Mouse (Mus musculus): ENCODE results near the gene Tfb1m. TPM values are rescaled to one million over a fixed set of nuclear protein-coding genes. Genes with fewer than 3 reads are reported as not detected.

Tfb1m gene
- polyA plus RNA-seq, 1 experiment from 2014 or later: 6.2 TPM

DNA sequence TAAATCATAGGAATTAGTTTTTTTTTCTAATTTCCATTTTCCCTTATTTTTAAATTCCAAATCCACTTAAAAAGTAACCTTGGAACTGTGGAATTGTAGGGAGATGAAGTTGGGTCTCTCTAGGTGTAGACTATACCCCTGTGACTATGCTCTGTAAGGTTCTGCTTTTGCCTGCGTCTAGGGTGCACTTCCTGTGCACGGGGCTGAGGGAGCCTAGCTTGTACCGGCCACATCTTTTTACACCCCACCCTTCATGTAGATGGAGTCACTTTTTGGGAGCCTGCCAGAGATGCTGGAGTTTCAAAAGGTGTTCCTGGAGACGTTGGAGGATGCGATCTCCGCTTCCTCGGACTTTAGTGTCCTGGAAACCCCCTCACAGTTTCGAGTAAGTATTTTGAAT lies 51.1 kb downstream of the Tfb1m start:
- WGBS: 75% methylated on average over 8 of the region's 8 CpGs
- TF ChIP-seq CTCF (IDR thresholded peaks at IDR 0.05; ENCODE audit: low read depth): no peak
- Histone ChIP-seq H3K9me3 (ENCODE audit: control insufficient read depth) (no peaks in the 10 kb centered on the region), H3K4me1 (replicated peaks; ENCODE audit: control insufficient read depth, insufficient read depth, low read length) (no peaks in the 10 kb centered on the region), H3K9ac (ENCODE audit: low read depth, low read length) (no peak overlapping the region), H3K4me2 (replicated peaks; ENCODE audit: low read depth) (no peak overlapping the region), H3K36me3 (ENCODE audit: control insufficient read depth, insufficient read depth) (no peaks in the 10 kb centered on the region), H3K27ac (ENCODE audit: low read depth, low read length) (no peak overlapping the region), H3K27me3 (replicated peaks; ENCODE audit: control insufficient read depth, insufficient read depth, low read length) (no peaks in the 10 kb centered on the region), H3K4me3 (ENCODE audit: low read depth, low read length) (no peak overlapping the region)
- ATAC-seq: no peak

DNA sequence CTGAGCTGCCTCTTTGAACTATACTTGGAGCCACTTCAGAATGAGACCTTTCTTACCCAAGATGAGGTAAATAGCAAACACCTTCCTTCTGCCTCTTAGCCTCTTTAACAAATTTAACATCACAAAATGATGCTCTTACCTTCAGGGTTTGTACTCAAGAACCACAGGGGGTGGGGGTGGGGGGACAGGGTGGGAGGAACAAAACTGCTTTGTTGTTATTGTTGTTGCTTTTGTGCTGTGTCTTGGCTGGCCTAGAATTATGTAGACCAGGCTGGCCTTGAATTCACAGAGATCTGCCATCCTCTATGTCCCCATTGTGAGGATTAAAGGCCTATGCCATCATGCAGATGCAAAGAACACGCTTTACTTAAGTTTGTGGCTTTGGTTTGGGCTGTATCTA lies 51.9 kb downstream of the Tfb1m start:
- no peak for ATAC-seq
- no peak overlapping the region for H3K27ac ChIP-seq (ENCODE audit: low read depth, low read length)
- H3K4me2 ChIP-seq (replicated peaks; ENCODE audit: low read depth): no peak overlapping the region
- no peaks in the 10 kb centered on the region for H3K9me3 ChIP-seq (ENCODE audit: control insufficient read depth)
- H3K27me3 ChIP-seq (replicated peaks; ENCODE audit: control insufficient read depth, insufficient read depth, low read length): no peaks in the 10 kb centered on the region
- no peak overlapping the region for H3K9ac ChIP-seq (ENCODE audit: low read depth, low read length)
- WGBS: 79% methylated on average over 1 of the region's 1 CpGs
- no peaks in the 10 kb centered on the region for H3K36me3 ChIP-seq (ENCODE audit: control insufficient read depth, insufficient read depth)
- no peaks in the 10 kb centered on the region for H3K4me1 ChIP-seq (replicated peaks; ENCODE audit: control insufficient read depth, insufficient read depth, low read length)
- TF ChIP-seq CTCF (IDR thresholded peaks at IDR 0.05; ENCODE audit: low read depth): no peak
- no peak overlapping the region for H3K4me3 ChIP-seq (ENCODE audit: low read depth, low read length)

DNA sequence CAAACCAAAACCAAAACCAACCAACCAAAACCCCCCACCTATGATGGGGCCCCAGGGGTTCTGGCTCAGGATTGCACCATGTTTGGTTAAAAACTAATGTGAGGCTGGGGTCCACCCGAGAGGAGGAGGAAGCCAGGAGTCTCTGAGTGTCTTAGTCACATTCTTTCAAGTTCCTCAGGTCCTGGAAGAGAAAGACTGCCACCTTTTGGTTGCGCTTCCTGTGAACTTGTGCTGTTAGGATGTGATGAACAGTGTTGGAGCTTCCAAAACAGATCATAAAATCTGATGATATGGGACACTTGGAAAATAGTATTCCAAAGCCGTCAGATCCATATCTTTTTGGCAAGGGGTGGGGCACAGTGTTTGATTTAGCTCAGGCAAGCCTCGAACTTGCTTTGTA lies 56.6 kb downstream of the Tfb1m start:
- Histone ChIP-seq H3K36me3 (ENCODE audit: control insufficient read depth, insufficient read depth) (no peaks in the 10 kb centered on the region), H3K4me3 (ENCODE audit: low read depth, low read length) (no peak overlapping the region), H3K4me2 (replicated peaks; ENCODE audit: low read depth) (no peak overlapping the region), H3K27ac (ENCODE audit: low read depth, low read length) (no peak overlapping the region), H3K27me3 (replicated peaks; ENCODE audit: control insufficient read depth, insufficient read depth, low read length) (no peaks in the 10 kb centered on the region), H3K9ac (ENCODE audit: low read depth, low read length) (no peak overlapping the region), H3K9me3 (ENCODE audit: control insufficient read depth) (no peaks in the 10 kb centered on the region), H3K4me1 (replicated peaks; ENCODE audit: control insufficient read depth, insufficient read depth, low read length) (no peaks in the 10 kb centered on the region)
- ATAC-seq: no peak
- TF ChIP-seq CTCF (IDR thresholded peaks at IDR 0.05; ENCODE audit: low read depth): peak; percentile 32
- 79% methylated on average over 4 of the region's 4 CpGs for WGBS

DNA sequence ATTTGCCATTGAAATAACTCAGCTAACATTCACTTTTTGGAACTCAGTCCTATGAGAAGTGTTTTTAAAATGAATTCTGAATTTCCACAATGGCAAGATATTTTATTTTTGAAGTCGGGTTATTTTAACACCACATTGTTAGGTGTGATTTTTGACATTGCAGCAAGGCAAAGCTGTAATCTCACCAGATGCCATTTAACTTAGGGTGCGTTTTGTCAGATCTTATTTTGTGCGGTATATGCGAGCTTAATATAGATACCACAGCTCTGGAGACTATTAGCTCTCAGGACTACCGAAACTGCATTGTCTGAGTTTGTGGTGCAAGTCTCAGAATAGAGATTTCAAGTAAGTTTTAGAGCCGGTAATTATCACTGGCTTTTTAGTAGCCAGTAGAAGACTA lies 57.5 kb downstream of the Tfb1m start:
- no peak for ATAC-seq
- no peak overlapping the region for H3K27ac ChIP-seq (ENCODE audit: low read depth, low read length)
- H3K9me3 ChIP-seq (ENCODE audit: control insufficient read depth): no peaks in the 10 kb centered on the region
- H3K27me3 ChIP-seq (replicated peaks; ENCODE audit: control insufficient read depth, insufficient read depth, low read length): no peaks in the 10 kb centered on the region
- 95% methylated on average over 6 of the region's 6 CpGs for WGBS
- H3K36me3 ChIP-seq (ENCODE audit: control insufficient read depth, insufficient read depth): no peaks in the 10 kb centered on the region
- no peak for TF ChIP-seq CTCF (IDR thresholded peaks at IDR 0.05; ENCODE audit: low read depth)
- no peak overlapping the region for H3K4me2 ChIP-seq (replicated peaks; ENCODE audit: low read depth)
- H3K4me1 ChIP-seq (replicated peaks; ENCODE audit: control insufficient read depth, insufficient read depth, low read length): no peaks in the 10 kb centered on the region
- H3K4me3 ChIP-seq (ENCODE audit: low read depth, low read length): no peak overlapping the region
- no peak overlapping the region for H3K9ac ChIP-seq (ENCODE audit: low read depth, low read length)

DNA sequence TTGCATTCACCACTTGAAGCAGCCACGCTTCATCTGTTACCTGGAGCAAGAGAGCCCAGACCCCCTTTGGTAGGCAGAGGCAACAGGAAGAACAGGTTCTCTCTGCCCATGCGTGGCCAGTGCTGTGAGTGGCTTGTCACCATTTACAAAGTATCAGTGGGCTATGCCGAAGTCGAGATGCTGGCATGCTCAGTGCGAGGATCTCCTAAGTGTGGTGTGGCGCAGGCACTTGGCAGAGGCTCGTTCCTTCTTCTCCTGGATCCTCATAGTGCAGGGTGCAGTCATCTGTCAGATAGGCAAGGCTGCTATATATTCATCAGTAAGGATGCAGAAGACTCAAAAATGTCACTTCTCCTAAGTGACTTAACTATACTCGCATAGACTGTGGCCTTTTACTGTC lies 58.1 kb downstream of the Tfb1m start:
- H3K36me3 ChIP-seq (ENCODE audit: control insufficient read depth, insufficient read depth): no peaks in the 10 kb centered on the region
- no peak overlapping the region for H3K4me2 ChIP-seq (replicated peaks; ENCODE audit: low read depth)
- H3K4me1 ChIP-seq (replicated peaks; ENCODE audit: control insufficient read depth, insufficient read depth, low read length): no peaks in the 10 kb centered on the region
- no peak for ATAC-seq
- no peak overlapping the region for H3K4me3 ChIP-seq (ENCODE audit: low read depth, low read length)
- no peaks in the 10 kb centered on the region for H3K27me3 ChIP-seq (replicated peaks; ENCODE audit: control insufficient read depth, insufficient read depth, low read length)
- H3K9me3 ChIP-seq (ENCODE audit: control insufficient read depth): no peaks in the 10 kb centered on the region
- H3K27ac ChIP-seq (ENCODE audit: low read depth, low read length): no peak overlapping the region
- H3K9ac ChIP-seq (ENCODE audit: low read depth, low read length): no peak overlapping the region
- WGBS: 91% methylated on average over 8 of the region's 8 CpGs
- TF ChIP-seq CTCF (IDR thresholded peaks at IDR 0.05; ENCODE audit: low read depth): no peak

DNA sequence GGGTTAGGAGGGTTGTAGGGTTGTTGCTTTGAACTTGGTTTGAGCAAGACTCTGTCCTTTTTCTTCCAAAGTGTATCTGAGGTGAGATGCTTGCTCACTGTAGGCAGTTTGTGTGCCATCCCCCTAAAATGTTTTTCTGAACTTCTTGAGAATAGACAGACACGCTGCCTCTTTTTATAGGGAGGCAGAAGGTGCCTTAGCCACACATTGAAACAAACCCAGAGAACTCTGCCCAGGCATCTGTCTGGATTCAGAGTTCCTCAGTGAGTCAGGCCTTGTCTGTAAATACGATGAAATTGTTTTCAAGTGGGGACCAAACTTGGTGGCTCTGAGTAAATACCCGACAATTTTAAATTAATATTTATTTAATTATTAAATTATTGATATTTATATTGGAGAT lies 59.0 kb downstream of the Tfb1m start:
- H3K27ac ChIP-seq (ENCODE audit: low read depth, low read length): no peak overlapping the region
- H3K36me3 ChIP-seq (ENCODE audit: control insufficient read depth, insufficient read depth): no peaks in the 10 kb centered on the region
- TF ChIP-seq CTCF (IDR thresholded peaks at IDR 0.05; ENCODE audit: low read depth): no peak
- H3K4me3 ChIP-seq (ENCODE audit: low read depth, low read length): no peak overlapping the region
- H3K9ac ChIP-seq (ENCODE audit: low read depth, low read length): no peak overlapping the region
- no peaks in the 10 kb centered on the region for H3K9me3 ChIP-seq (ENCODE audit: control insufficient read depth)
- WGBS: 89% methylated on average over 3 of the region's 3 CpGs
- no peaks in the 10 kb centered on the region for H3K27me3 ChIP-seq (replicated peaks; ENCODE audit: control insufficient read depth, insufficient read depth, low read length)
- H3K4me1 ChIP-seq (replicated peaks; ENCODE audit: control insufficient read depth, insufficient read depth, low read length): no peaks in the 10 kb centered on the region
- no peak for ATAC-seq
- H3K4me2 ChIP-seq (replicated peaks; ENCODE audit: low read depth): no peak overlapping the region

DNA sequence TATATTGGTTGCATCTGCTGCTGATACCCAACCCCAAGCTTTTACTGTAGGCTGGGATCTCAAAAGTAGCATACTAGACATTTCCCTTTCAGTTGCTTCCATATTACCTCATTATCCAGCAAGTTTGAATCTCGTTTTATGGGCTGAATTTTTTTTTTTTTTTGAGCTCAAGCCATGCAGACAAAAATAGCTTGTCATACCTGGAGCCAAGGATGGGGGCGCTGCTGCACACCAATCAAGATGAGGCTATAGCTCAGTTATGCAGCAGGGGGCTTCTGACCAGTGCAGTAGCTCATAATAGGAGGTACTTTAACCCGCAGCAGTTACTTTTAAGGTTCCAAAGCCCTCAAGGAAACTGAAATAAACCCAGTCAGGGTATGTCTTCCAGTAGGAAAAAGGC lies 59.5 kb downstream of the Tfb1m start:
- Histone ChIP-seq H3K4me1 (replicated peaks; ENCODE audit: control insufficient read depth, insufficient read depth, low read length) (no peaks in the 10 kb centered on the region), H3K36me3 (ENCODE audit: control insufficient read depth, insufficient read depth) (no peaks in the 10 kb centered on the region), H3K27ac (ENCODE audit: low read depth, low read length) (no peak overlapping the region), H3K27me3 (replicated peaks; ENCODE audit: control insufficient read depth, insufficient read depth, low read length) (no peaks in the 10 kb centered on the region), H3K4me3 (ENCODE audit: low read depth, low read length) (no peak overlapping the region), H3K4me2 (replicated peaks; ENCODE audit: low read depth) (no peak overlapping the region), H3K9ac (ENCODE audit: low read depth, low read length) (no peak overlapping the region), H3K9me3 (ENCODE audit: control insufficient read depth) (no peaks in the 10 kb centered on the region)
- WGBS: 31% methylated on average over 3 of the region's 3 CpGs
- peak; percentile 70 for TF ChIP-seq CTCF (IDR thresholded peaks at IDR 0.05; ENCODE audit: low read depth)
- ATAC-seq: no peak

Measured in intestine, postnatal 0 days (tissue).